Mouse (Mus musculus): Measurements from ENCODE around the gene Olfr328. TPM values are rescaled to one million over a fixed set of nuclear protein-coding genes. Genes with fewer than 3 reads are reported as not detected.

Olfr328 gene
- total RNA-seq, 4 experiments from 2014 or later, result 0.11 to 0.35 (median 0.23) TPM

Other genes with a start within 250 kb of the Olfr328 start
- gene Zfp692, start 248.6 kb downstream of the Olfr328 start, total RNA-seq (2022), result 10 to 100 TPM; 28.5 to 36.1 (median 32.3) TPM
- 10 to 100 TPM; 39.8 to 56.6 (median 45.4) TPM for gene Zfp672, start 225.3 kb downstream of the Olfr328 start, total RNA-seq (2022)
- 10 to 100 TPM; 37.3 to 57.0 (median 44.8) TPM for gene Sh3bp5l, start 224.9 kb downstream of the Olfr328 start, total RNA-seq (2022)
- under 1 TPM in 1 of 4 experiments, not detected in 3; 0.29 TPM for gene Lypd8, start 176.6 kb downstream of the Olfr328 start, total RNA-seq (2022)
- gene 1810065E05Rik, start 134.5 kb downstream of the Olfr328 start, total RNA-seq (2022), result not detected
- gene Gm12253, start 123.1 kb downstream of the Olfr328 start, total RNA-seq (2022), result not detected
- not detected for gene Lypd9, start 102.7 kb downstream of the Olfr328 start, total RNA-seq (2022)
- gene Olfr30, start 93.4 kb downstream of the Olfr328 start, total RNA-seq (2022), result not detected
- not detected for gene Olfr332, start 63.1 kb downstream of the Olfr328 start, total RNA-seq (2022)
- gene Olfr331, start 53.1 kb downstream of the Olfr328 start, total RNA-seq (2022), result not detected
- not detected for gene Olfr330, start 20.8 kb downstream of the Olfr328 start, total RNA-seq (2022)
- gene Olfr329-ps, start 9.2 kb downstream of the Olfr328 start, total RNA-seq (2022), result not detected
- gene Olfr224, start 14.9 kb upstream of the Olfr328 start, total RNA-seq (2022), result not detected
- gene Olfr325, start 22.1 kb upstream of the Olfr328 start, total RNA-seq (2022), result not detected
- not detected for gene Olfr324, start 39.5 kb upstream of the Olfr328 start, total RNA-seq (2022)
- gene 2210407C18Rik, start 60.4 kb upstream of the Olfr328 start, total RNA-seq (2022), result not detected
- gene Olfr323, start 74.9 kb upstream of the Olfr328 start, total RNA-seq (2022), result not detected
- gene Trim58, start 84.8 kb upstream of the Olfr328 start, total RNA-seq (2022), result under 1 TPM in 2 of 4 experiments, not detected in 2; 0.14 to 0.19 TPM
- gene Olfr322, start 103.1 kb upstream of the Olfr328 start, total RNA-seq (2022), result not detected
- gene Olfr320, start 125.5 kb upstream of the Olfr328 start, total RNA-seq (2022), result not detected
- gene Olfr319, start 143.5 kb upstream of the Olfr328 start, total RNA-seq (2022), result under 1 TPM in 1 of 4 experiments, not detected in 3; 0.43 TPM
- under 1 TPM in 2 of 4 experiments, not detected in 2; 0.09 to 0.16 TPM for gene Olfr318, start 168.4 kb upstream of the Olfr328 start, total RNA-seq (2022)
- gene Olfr317, start 183.6 kb upstream of the Olfr328 start, total RNA-seq (2022), result under 1 TPM in 3 of 4 experiments, not detected in 1; 0.19 to 0.76 (median 0.43) TPM
- 1 to 10 TPM in 2 of 4 experiments, under 1 TPM in 2; 0.59 to 1.8 (median 1.2) TPM for gene Olfr316, start 197.1 kb upstream of the Olfr328 start, total RNA-seq (2022)
- gene Olfr315, start 217.6 kb upstream of the Olfr328 start, total RNA-seq (2022), result not detected
- not detected for gene Olfr314, start 227.3 kb upstream of the Olfr328 start, total RNA-seq (2022)
- gene Fam183b, start 246.3 kb upstream of the Olfr328 start, total RNA-seq (2022), result 1 to 10 TPM; 5.4 to 7.7 (median 6.4) TPM